Mouse (Mus musculus) neural tube, embryonic 14.5 days (tissue): Measurements from ENCODE around the gene Zdhhc9. TPM values are rescaled to one million over a fixed set of nuclear protein-coding genes. Genes with fewer than 3 reads are reported as not detected.

Experiments
- ATAC-seq: fragments of 200-750 bp; cut with Nextera tagmentation; 2 replicates; pipeline ENCODE4 v1.8.0; 2017; ENCODE audit warnings: low read depth, mild to moderate bottlenecking, moderate TSS enrichment, moderate library complexity
- H3K27ac ChIP-seq: fragments of 300-500 bp; sonication (generic); 2 replicates; pipeline ENCODE4 v1.5.1; 2014; ENCODE audit warnings: low read depth, mild to moderate bottlenecking, control low read depth, low read length, moderate library complexity, mixed read lengths
- H3K27me3 ChIP-seq: fragments of 300-500 bp; sonication (generic); 2 replicates; pipeline ENCODE4 v1.6.1; 2014; ENCODE audit warnings: low read length; ENCODE audit not compliant: control insufficient read depth, insufficient read depth
- H3K36me3 ChIP-seq: fragments of 300-500 bp; sonication (generic); 2 replicates; pipeline ENCODE4 v1.6.1; 2014; ENCODE audit warnings: low read length, mixed read lengths; ENCODE audit not compliant: control insufficient read depth, insufficient read depth
- H3K4me1 ChIP-seq: fragments of 300-500 bp; sonication (generic); 2 replicates; pipeline ENCODE4 v1.6.1; 2014; ENCODE audit warnings: low read length; ENCODE audit not compliant: control insufficient read depth, insufficient read depth
- H3K4me2 ChIP-seq: fragments of 300-500 bp; sonication (generic); 2 replicates; pipeline ENCODE4 v1.6.1; 2014; ENCODE audit warnings: mild to moderate bottlenecking, low read depth, low read length, control low read depth
- H3K4me3 ChIP-seq: fragments of 300-500 bp; sonication (generic); 2 replicates; pipeline ENCODE4 v1.5.1; 2014; ENCODE audit warnings: low read depth, low read length, control low read depth, mixed read lengths
- H3K9ac ChIP-seq: fragments of 300-500 bp; sonication (generic); replicated peaks from 2 replicates; pipeline ENCODE4 v1.6.1; 2014; ENCODE audit warnings: low read depth, mild to moderate bottlenecking, control low read depth, low read length, mixed read lengths
- H3K9me3 ChIP-seq: fragments of 300-500 bp; sonication (generic); 2 replicates; pipeline ENCODE4 v1.6.1; 2016; ENCODE audit warnings: low read length; ENCODE audit not compliant: control insufficient read depth
- WGBS: fragments of 180-500 bp; shearing (Covaris S2); extraction: QIAGEN DNeasy Blood & Tissue Kit; methylation state at CpG from one replicate; pipeline ENCODE4 v1.1.7; 2014; 5-methylcytosine and 5-hydroxymethylcytosine counted together
- polyA plus RNA-seq: library from polyadenylated mRNA; unstranded; fragments of >200 nt; fragmentation: Nextera tagmentation; extraction: Ambion mirVana; gene quantifications from 2 replicates; pipeline ENCODE4 v1.2.1, GENCODE M21; 2014

The Zdhhc9 gene
- polyA plus RNA-seq, 1 experiment from 2014 or later, result 11.3 TPM

- H3K27me3 ChIP-seq, result no peaks in the 10 kb centered on the region
- H3K36me3 ChIP-seq, result no peaks in the 10 kb centered on the region
- H3K4me2 ChIP-seq, result no peak overlapping the region
- no peak overlapping the region for H3K27ac ChIP-seq
- no peak overlapping the region for H3K9ac ChIP-seq
- H3K4me3 ChIP-seq, result no peak overlapping the region
- 72% methylated on average over 2 of the region's 2 CpGs for WGBS
- no peaks in the 10 kb centered on the region for H3K9me3 ChIP-seq
- no peak for ATAC-seq
- H3K4me1 ChIP-seq, result no peaks in the 10 kb centered on the region
Observed at GRCm38 (mm10) chrX:48153949-48154348, 54.7 kb downstream of the Zdhhc9 start.

DNA sequence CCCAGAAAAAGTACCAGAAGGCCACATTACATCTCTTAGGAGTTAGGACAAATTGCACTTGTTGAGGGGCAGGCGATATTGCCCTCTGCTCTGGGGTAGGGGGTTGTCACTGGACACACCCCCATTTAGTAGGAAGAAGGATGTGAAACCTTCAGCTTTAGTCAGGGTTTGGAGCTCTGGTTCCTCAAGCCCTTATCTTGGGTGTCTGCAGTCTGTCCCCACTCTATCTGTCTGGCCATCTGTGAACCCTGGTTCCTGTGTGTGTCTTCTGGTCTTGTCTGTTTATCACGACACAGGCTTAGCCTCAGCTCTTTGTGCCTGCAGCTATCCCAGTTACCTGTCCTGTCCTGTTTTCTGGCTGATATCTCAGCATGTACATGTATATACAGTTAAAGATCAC lies 55.3 kb downstream of the Zdhhc9 start:
- Histone ChIP-seq H3K9ac (no peak overlapping the region), H3K27me3 (no peaks in the 10 kb centered on the region), H3K4me1 (no peaks in the 10 kb centered on the region), H3K9me3 (no peaks in the 10 kb centered on the region), H3K4me2 (no peak overlapping the region), H3K4me3 (no peak overlapping the region), H3K27ac (no peak overlapping the region), H3K36me3 (no peaks in the 10 kb centered on the region)
- no peak for ATAC-seq
- 87% methylated on average over 2 of the region's 2 CpGs for WGBS

- WGBS, result 84% methylated on average over 7 of the region's 7 CpGs
- Histone ChIP-seq H3K27me3 (no peaks in the 10 kb centered on the region), H3K4me2 (no peak overlapping the region), H3K9ac (no peak overlapping the region), H3K9me3 (no peaks in the 10 kb centered on the region), H3K4me3 (no peak overlapping the region), H3K36me3 (no peaks in the 10 kb centered on the region), H3K4me1 (no peaks in the 10 kb centered on the region), H3K27ac (no peak overlapping the region)
- ATAC-seq, result no peak
Observed at GRCm38 (mm10) chrX:48152106-48152505, 56.6 kb downstream of the Zdhhc9 start.

GRCm38 (mm10) chrX:48147741-48148186 lies 60.9 kb downstream of the Zdhhc9 start:
- no peaks in the 10 kb centered on the region for H3K36me3 ChIP-seq
- ATAC-seq, result no peak
- no peak overlapping the region for H3K27ac ChIP-seq
- WGBS, result 88% methylated on average over 7 of the region's 7 CpGs
- no peaks in the 10 kb centered on the region for H3K9me3 ChIP-seq
- no peak overlapping the region for H3K4me3 ChIP-seq
- no peak overlapping the region for H3K9ac ChIP-seq
- no peak overlapping the region for H3K4me2 ChIP-seq
- no peaks in the 10 kb centered on the region for H3K4me1 ChIP-seq
- H3K27me3 ChIP-seq, result no peaks in the 10 kb centered on the region

- Histone ChIP-seq H3K9ac (no peak overlapping the region), H3K4me3 (no peak overlapping the region), H3K27me3 (no peaks in the 10 kb centered on the region), H3K9me3 (no peaks in the 10 kb centered on the region), H3K4me2 (no peak overlapping the region), H3K27ac (no peak overlapping the region), H3K4me1 (no peaks in the 10 kb centered on the region), H3K36me3 (no peaks in the 10 kb centered on the region)
- WGBS, result 76% methylated on average over 2 of the region's 2 CpGs
- ATAC-seq, result no peak
Observed at GRCm38 (mm10) chrX:48147226-48147625, 61.5 kb downstream of the Zdhhc9 start.

DNA sequence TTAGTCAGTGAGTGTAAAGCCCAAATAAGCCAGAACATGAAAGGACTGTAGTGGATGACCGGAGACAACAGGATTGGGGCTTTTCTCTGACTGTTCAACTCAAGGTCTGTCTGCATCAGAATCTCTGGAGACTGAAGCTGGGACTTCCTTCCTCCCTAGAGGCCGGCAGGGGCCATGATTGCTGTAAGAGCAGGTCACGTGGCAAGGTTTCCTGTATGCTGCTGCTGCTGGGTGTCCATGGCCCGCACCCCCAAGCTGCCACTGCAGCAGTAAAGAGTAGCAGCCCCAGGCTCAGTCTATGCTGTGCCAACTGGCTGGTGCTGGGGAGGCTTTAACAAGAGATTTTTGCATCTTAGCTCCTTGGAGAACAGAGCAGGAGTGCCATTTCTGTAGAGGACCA lies 62.4 kb downstream of the Zdhhc9 start, which contains the start of gene Sash3:
Sash3 (plus strand) TSS at position 175 of the 400 bp plus-strand sequence.
- no peak within 1 kb of the TSS for H3K4me2 ChIP-seq
- 86% methylated on average over 4 of the region's 4 CpGs for WGBS
- no peaks in the 10 kb centered on the region for H3K27me3 ChIP-seq
- no peak within 1 kb of the TSS for H3K27ac ChIP-seq
- no peak within 1 kb of the TSS for H3K4me3 ChIP-seq
- no peaks in the 10 kb centered on the region for H3K36me3 ChIP-seq
- no peak for ATAC-seq
- no peaks in the 10 kb centered on the region for H3K4me1 ChIP-seq
- no peaks in the 10 kb centered on the region for H3K9me3 ChIP-seq
- H3K9ac ChIP-seq, result no peak within 1 kb of the TSS

DNA sequence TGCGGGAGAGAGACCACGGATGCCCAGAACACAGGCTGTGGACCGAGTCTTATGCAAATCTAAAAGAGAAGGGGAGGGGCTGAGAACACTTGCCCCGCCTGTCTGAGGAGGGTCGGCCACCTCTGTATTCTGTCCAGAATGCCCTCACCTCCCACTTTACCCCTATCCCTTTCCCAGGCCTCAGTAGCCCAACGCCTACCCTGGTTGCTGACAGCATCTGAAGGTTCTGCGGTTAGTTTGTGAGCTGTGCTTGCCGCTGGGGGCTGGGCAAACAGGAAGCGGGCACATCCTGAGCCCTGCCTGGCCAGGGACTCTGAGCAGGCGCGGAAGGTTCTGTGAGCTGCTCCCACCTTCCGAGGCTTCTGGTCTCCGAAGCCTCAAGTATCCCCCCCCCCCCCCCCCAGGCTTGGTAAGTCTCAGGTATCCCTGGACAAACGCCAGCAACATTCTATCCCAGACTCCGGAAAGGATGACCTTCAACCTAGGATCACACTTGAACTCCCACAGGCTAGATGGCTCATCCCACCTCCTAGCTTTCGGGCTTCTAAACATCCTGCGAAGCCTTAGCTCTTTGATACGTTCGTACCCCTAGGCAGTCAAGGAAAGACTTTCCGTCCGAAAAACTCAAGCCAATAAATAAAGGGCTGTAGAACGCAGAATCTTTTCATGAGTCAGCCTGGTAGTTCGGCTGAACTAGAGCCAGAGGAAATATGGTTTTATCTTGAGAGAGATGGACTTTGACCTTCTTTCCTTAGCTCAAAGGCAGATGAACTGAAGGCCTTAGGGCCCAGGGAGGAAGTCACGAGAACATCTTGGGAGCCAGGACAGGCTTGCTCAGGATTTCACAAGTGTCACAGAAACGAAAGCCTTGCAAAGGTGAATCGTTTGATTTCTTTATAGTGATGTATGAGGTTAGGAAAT lies 65.0 kb downstream of the Zdhhc9 start:
- Histone ChIP-seq H3K4me3 (no peak overlapping the region), H3K4me2 (no peak overlapping the region), H3K4me1 (no peaks in the 10 kb centered on the region), H3K9me3 (no peaks in the 10 kb centered on the region), H3K9ac (no peak overlapping the region), H3K27ac (no peak overlapping the region), H3K36me3 (no peaks in the 10 kb centered on the region), H3K27me3 (no peaks in the 10 kb centered on the region)
- no peak for ATAC-seq
- WGBS, result 59% methylated on average over 25 of the region's 26 CpGs

- H3K27me3 ChIP-seq, result no peaks in the 10 kb centered on the region
Observed at GRCm38 (mm10) chrX:48141481-48141880, 67.2 kb downstream of the Zdhhc9 start.

DNA sequence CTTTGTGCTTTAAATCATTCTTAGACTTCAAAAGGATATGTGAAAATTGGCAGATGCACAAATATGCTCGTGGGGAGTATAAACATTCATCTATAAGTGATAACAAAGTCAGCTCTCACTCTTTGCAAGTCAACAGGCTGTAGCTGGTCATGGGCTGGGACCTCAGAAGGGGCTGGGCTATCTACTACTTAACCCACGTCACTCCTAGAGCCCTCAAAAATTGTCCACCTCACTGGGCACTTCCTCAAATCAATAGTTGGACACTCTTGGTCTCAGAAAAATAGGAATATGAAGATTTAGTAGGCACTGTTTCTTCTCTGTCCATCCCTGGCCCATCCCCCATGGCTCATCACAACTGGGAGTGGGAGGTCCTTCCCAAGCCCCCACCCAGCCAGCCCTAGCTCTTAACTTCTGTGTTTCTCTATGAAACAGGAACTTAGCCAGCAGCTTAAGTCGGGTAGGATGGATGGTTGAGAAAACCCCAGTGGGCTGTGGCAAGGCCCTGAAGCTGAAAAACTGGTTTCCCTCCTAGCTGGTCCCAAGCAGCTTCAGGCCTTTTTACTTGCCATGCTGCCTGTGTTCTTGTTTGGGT lies 68.3 kb downstream of the Zdhhc9 start:
- H3K27ac ChIP-seq, result no peak overlapping the region
- 66% methylated on average over 3 of the region's 3 CpGs for WGBS
- H3K9ac ChIP-seq, result no peak overlapping the region
- no peak for ATAC-seq
- H3K4me1 ChIP-seq, result no peaks in the 10 kb centered on the region
- no peak overlapping the region for H3K4me3 ChIP-seq
- H3K36me3 ChIP-seq, result no peaks in the 10 kb centered on the region
- H3K9me3 ChIP-seq, result no peaks in the 10 kb centered on the region
- H3K27me3 ChIP-seq, result no peaks in the 10 kb centered on the region
- no peak overlapping the region for H3K4me2 ChIP-seq

More at GRCm38 (mm10) chrX:48141481-48141880, 67.2 kb downstream of the Zdhhc9 start:
- H3K36me3 ChIP-seq, result no peaks in the 10 kb centered on the region
- no peak overlapping the region for H3K9ac ChIP-seq
- no peak overlapping the region for H3K27ac ChIP-seq
- 78% methylated on average over 6 of the region's 6 CpGs for WGBS
- no peak overlapping the region for H3K4me3 ChIP-seq
- H3K4me1 ChIP-seq, result no peaks in the 10 kb centered on the region
- H3K9me3 ChIP-seq, result no peaks in the 10 kb centered on the region
- no peak for ATAC-seq
- H3K4me2 ChIP-seq, result no peak overlapping the region
